Mouse (Mus musculus) heart, embryonic 13.5 days (tissue): ENCODE results near the gene Nim1k. TPM values are rescaled to one million over a fixed set of nuclear protein-coding genes. Genes with fewer than 3 reads are reported as not detected.

Source experiments
- ATAC-seq: fragments of 200-750 bp; cut with Nextera tagmentation; 2 replicates; pipeline ENCODE4 v1.8.0; 2017; ENCODE audit warnings: moderate TSS enrichment; ENCODE audit not compliant: insufficient number of reproducible peaks, low FRiP score, low TSS enrichment; ENCODE audit errors: extremely low read depth
- H3K27ac ChIP-seq: fragments of 300-500 bp; sonication (generic); replicated peaks from 2 replicates; pipeline ENCODE4 v1.5.1; 2015; ENCODE audit warnings: moderate library complexity, mild to moderate bottlenecking, inconsistent platforms
- H3K27me3 ChIP-seq: fragments of 300-500 bp; sonication (generic); replicated peaks from 2 replicates; pipeline ENCODE4 v1.6.1; 2015; ENCODE audit warnings: mild to moderate bottlenecking, inconsistent platforms
- H3K36me3 ChIP-seq: fragments of 300-500 bp; sonication (generic); 2 replicates; pipeline ENCODE4 v1.6.1; 2015; ENCODE audit warnings: mild to moderate bottlenecking, inconsistent platforms
- H3K4me1 ChIP-seq: fragments of 300-500 bp; sonication (generic); 2 replicates; pipeline ENCODE4 v1.6.1; 2015; ENCODE audit warnings: inconsistent platforms
- H3K4me2 ChIP-seq: fragments of 300-500 bp; sonication (generic); 2 replicates; pipeline ENCODE4 v1.6.1; 2015; ENCODE audit warnings: inconsistent platforms, mild to moderate bottlenecking, moderate library complexity
- H3K4me3 ChIP-seq: fragments of 300-500 bp; sonication (generic); 2 replicates; pipeline ENCODE4 v1.5.1; 2015; ENCODE audit warnings: moderate library complexity, mild to moderate bottlenecking, inconsistent platforms
- H3K9ac ChIP-seq: fragments of 300-500 bp; sonication (generic); 2 replicates; pipeline ENCODE4 v1.6.1; 2015; ENCODE audit warnings: inconsistent platforms, mild to moderate bottlenecking, moderate library complexity
- H3K9me3 ChIP-seq: fragments of 300-500 bp; sonication (generic); 2 replicates; pipeline ENCODE4 v1.6.1; 2016; ENCODE audit warnings: inconsistent platforms
- WGBS: fragments of 180-500 bp; shearing (Covaris S2); methylation state at CpG from one replicate; pipeline ENCODE4 v1.1.7; 2015; ENCODE audit warnings: mixed read lengths; 5-methylcytosine and 5-hydroxymethylcytosine counted together
- polyA plus RNA-seq: library from polyadenylated mRNA; unstranded; fragments of >200 nt; fragmentation: Nextera tagmentation; extraction: Ambion mirVana; gene quantifications from 2 replicates; pipeline ENCODE4 v1.2.1, GENCODE M21; 2015

Gene Nim1k
- polyA plus RNA-seq, 1 experiment from 2014 or later = 0.53 TPM

DNA sequence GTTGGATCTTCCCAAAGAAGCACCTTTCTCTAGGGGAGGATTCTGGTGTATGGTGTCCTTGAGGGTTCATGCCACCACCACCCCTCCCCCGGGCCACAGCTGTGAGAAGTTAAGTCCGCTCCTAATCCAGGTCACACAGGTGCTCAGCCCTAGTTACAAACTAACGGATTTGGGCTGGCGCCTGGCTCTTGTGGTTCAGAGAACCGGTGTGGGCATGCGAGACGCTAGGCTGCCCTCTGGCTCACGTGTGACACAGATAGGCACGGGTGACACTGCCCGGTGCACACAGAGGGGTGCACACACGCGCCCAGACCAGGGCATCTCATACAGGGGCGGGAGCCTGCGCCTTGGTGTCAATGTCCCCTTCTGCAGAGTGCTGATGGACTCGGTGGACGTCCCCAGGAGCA lies 538 bp downstream of the Nim1k start:
- 2% methylated on average over 16 of the region's 16 CpGs for WGBS

GRCm38 (mm10) chr13:119754635-119755020 lies 1.1 kb downstream of the Nim1k start:
- WGBS = 32% methylated on average over 3 of the region's 3 CpGs
- H3K27me3 ChIP-seq = no peaks in the 10 kb centered on the region
- H3K27ac ChIP-seq = no peak overlapping the region
- H3K9me3 ChIP-seq = no peaks in the 10 kb centered on the region
- H3K9ac ChIP-seq = peak overlapping the region; percentile 84; the same call in 1 of the 2 replicates
- H3K4me3 ChIP-seq = peak overlapping the region; percentile 70
- no peak for ATAC-seq
- peak overlapping the region; percentile 98 for H3K4me2 ChIP-seq
- H3K4me1 ChIP-seq = peaks cover 15% of the 10 kb centered on the region
- 0 out of 2 replicates have a peak, but pooled peaks cover 5% of the 10 kb centered on the region for H3K36me3 ChIP-seq

More for the DNA sequence above, 538 bp downstream of the Nim1k start:
- H3K27ac ChIP-seq = peak overlapping the region; percentile 76
- peaks cover 15% of the 10 kb centered on the region for H3K4me1 ChIP-seq
- H3K36me3 ChIP-seq = 0 out of 2 replicates have a peak, but pooled peaks cover 6% of the 10 kb centered on the region
- H3K9ac ChIP-seq = peak overlapping the region; percentile 84
- no peaks in the 10 kb centered on the region for H3K27me3 ChIP-seq
- ATAC-seq = no peak
- no peaks in the 10 kb centered on the region for H3K9me3 ChIP-seq
- H3K4me2 ChIP-seq = peak overlapping the region; percentile 98
- H3K4me3 ChIP-seq = peak overlapping the region; percentile 70

- no peak overlapping the region for H3K4me3 ChIP-seq
- no peaks in the 10 kb centered on the region for H3K9me3 ChIP-seq
- ATAC-seq = no peak
- H3K9ac ChIP-seq = no peak overlapping the region
- peaks cover 15% of the 10 kb centered on the region for H3K4me1 ChIP-seq
- no peak overlapping the region for H3K27ac ChIP-seq
- no peak overlapping the region for H3K4me2 ChIP-seq
- H3K27me3 ChIP-seq = no peaks in the 10 kb centered on the region
- no peaks in the 10 kb centered on the region for H3K36me3 ChIP-seq
- whole genome bisulfite sequencing = 68% methylated on average over 9 of the region's 9 CpGs
These were observed 1.6 kb downstream of the Nim1k start for GRCm38 (mm10) chr13:119753859-119754634.

- Histone ChIP-seq H3K9me3 (no peaks in the 10 kb centered on the region), H3K27me3 (no peaks in the 10 kb centered on the region), H3K36me3 (no peaks in the 10 kb centered on the region), H3K4me1 (peaks cover 1% of the 10 kb centered on the region), H3K4me2 (no peak overlapping the region), H3K27ac (no peak overlapping the region), H3K9ac (no peak overlapping the region), H3K4me3 (no peak overlapping the region)
- no peak for ATAC-seq
- WGBS = 65% methylated on average over 4 of the region's 4 CpGs
These were observed 8.8 kb downstream of the Nim1k start for GRCm38 (mm10) chr13:119746930-119747329.

GRCm38 (mm10) chr13:119743470-119743869 lies 12.2 kb downstream of the Nim1k start:
- ATAC-seq = no peak
- H3K27ac ChIP-seq = no peak overlapping the region
- 59% methylated on average over 3 of the region's 3 CpGs for WGBS
- no peaks in the 10 kb centered on the region for H3K36me3 ChIP-seq
- no peak overlapping the region for H3K9ac ChIP-seq
- H3K9me3 ChIP-seq = no peaks in the 10 kb centered on the region
- no peak overlapping the region for H3K4me3 ChIP-seq
- no peak overlapping the region for H3K4me2 ChIP-seq
- H3K27me3 ChIP-seq = no peaks in the 10 kb centered on the region
- H3K4me1 ChIP-seq = peaks cover 8% of the 10 kb centered on the region

- no peaks in the 10 kb centered on the region for H3K9me3 ChIP-seq
- WGBS = 73% methylated on average over 6 of the region's 6 CpGs
- peaks cover 8% of the 10 kb centered on the region for H3K4me1 ChIP-seq
- H3K27ac ChIP-seq = no peak overlapping the region
- no peaks in the 10 kb centered on the region for H3K36me3 ChIP-seq
- H3K4me3 ChIP-seq = no peak overlapping the region
- ATAC-seq = no peak
- no peak overlapping the region for H3K9ac ChIP-seq
- 0 out of 2 replicates have a peak overlapping the region, but pooled peaks have one; percentile 76 for H3K4me2 ChIP-seq
- H3K27me3 ChIP-seq = no peaks in the 10 kb centered on the region
These were observed 12.8 kb downstream of the Nim1k start for GRCm38 (mm10) chr13:119742711-119743415.

GRCm38 (mm10) chr13:119741390-119742237 lies 14.1 kb downstream of the Nim1k start:
- Histone ChIP-seq H3K9me3 (no peaks in the 10 kb centered on the region), H3K36me3 (no peaks in the 10 kb centered on the region), H3K4me2 (peak overlapping the region; percentile 76), H3K9ac (peak overlapping the region; percentile 70), H3K27ac (no peak overlapping the region), H3K27me3 (no peaks in the 10 kb centered on the region), H3K4me1 (peaks cover 8% of the 10 kb centered on the region), H3K4me3 (peak overlapping the region; percentile 48)
- ATAC-seq = no peak
- 9% methylated on average over 19 of the region's 19 CpGs for WGBS

DNA sequence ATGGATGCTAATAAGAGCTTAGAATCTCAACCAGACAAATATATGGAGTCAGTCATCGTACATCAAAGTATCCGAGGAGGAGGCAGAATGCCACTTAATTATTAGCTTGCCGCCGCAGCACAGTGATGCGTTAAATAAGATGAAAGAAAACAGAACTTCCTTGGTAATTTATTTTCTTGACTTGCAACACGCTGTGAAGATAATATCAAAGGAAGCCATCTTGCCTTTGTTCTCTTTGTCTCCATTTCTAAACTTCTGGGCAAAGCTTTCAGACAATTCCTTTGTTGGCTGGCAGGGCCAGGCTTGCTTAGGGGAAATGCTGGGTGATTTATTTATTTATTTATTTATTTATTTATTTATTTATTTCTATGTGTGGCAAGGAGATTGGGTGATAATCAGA lies 24.2 kb downstream of the Nim1k start:
- H3K9ac ChIP-seq = no peak overlapping the region
- H3K27ac ChIP-seq = no peak overlapping the region
- no peaks in the 10 kb centered on the region for H3K36me3 ChIP-seq
- H3K27me3 ChIP-seq = no peaks in the 10 kb centered on the region
- WGBS = 80% methylated on average over 6 of the region's 6 CpGs
- H3K9me3 ChIP-seq = no peaks in the 10 kb centered on the region
- H3K4me3 ChIP-seq = no peak overlapping the region
- no peaks in the 10 kb centered on the region for H3K4me1 ChIP-seq
- no peak overlapping the region for H3K4me2 ChIP-seq
- ATAC-seq = no peak

DNA sequence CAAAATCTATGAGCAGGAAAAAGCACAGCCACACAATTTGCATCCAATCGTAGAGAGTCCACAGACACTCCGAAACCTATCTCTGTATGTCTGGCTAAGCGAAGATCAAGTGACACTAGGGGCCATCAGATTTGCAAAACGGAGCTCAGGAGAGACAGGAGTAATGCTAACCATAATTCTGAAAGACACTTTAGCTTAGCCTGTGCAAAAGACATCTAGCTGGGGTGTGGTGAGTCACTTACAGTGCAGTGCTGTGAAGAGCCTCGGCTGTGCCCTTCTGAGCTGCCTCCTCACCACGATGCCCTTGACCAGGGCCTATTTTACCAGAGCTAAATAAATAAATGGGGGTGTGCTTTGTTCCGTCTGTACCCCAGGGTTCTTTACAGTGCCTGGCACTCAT lies 26.3 kb downstream of the Nim1k start:
- Histone ChIP-seq H3K4me3 (no peak overlapping the region), H3K36me3 (no peaks in the 10 kb centered on the region), H3K27me3 (no peaks in the 10 kb centered on the region), H3K4me1 (no peaks in the 10 kb centered on the region), H3K9me3 (no peaks in the 10 kb centered on the region), H3K4me2 (no peak overlapping the region), H3K9ac (no peak overlapping the region), H3K27ac (no peak overlapping the region)
- no peak for ATAC-seq
- 75% methylated on average over 7 of the region's 7 CpGs for WGBS

- WGBS = 53% methylated on average over 26 of the region's 26 CpGs
- H3K27me3 ChIP-seq = no peaks in the 10 kb centered on the region
- H3K9ac ChIP-seq = peak overlapping the region; percentile 33; the same call in 1 of the 2 replicates
- ATAC-seq = no peak
- H3K9me3 ChIP-seq = no peaks in the 10 kb centered on the region
- no peak overlapping the region for H3K4me3 ChIP-seq
- H3K36me3 ChIP-seq = no peaks in the 10 kb centered on the region
- no peaks in the 10 kb centered on the region for H3K4me1 ChIP-seq
- H3K27ac ChIP-seq = no peak overlapping the region
- peak overlapping the region; percentile 53 for H3K4me2 ChIP-seq
These were observed 27.9 kb downstream of the Nim1k start for GRCm38 (mm10) chr13:119727608-119728387.
